25 mouse cellular contexts compared by ENCODE assay signal in genomic region chr1:57347487-57347886, GRCm38 (mm10).
"Had no signal": no experiment of that assay in that cellular context is flagged by ENCODE, and none has a peak within 500 bp of the region (broad histone marks: within the 10 kb centered on the region; RNA-seq: fewer than 3 reads in every experiment).

No protein-coding gene starts in this region.

- H3K9me3 ChIP-seq: heart, embryonic 10.5 days; heart, embryonic 12.5 days; hindbrain, embryonic 10.5 days; hindbrain, embryonic 12.5 days; intestine, embryonic 15.5 days; liver, embryonic 13.5 days had no signal

- DNase-seq: gastrocnemius, adult 2 months; gastrocnemius, postnatal 10 days; gastrocnemius, postnatal 25 days; heart, adult 18-20 months; heart, postnatal 10 days; heart, postnatal 4 days; kidney, adult 18-20 months; kidney, adult 8-10 months; kidney, postnatal 10 days; kidney, postnatal 25 days; kidney, postnatal 4 days; liver; liver, embryonic 13.5 days had no signal

- ATAC-seq: hindbrain, embryonic 16.5 days; inflammation-experienced regulatory T-cells, adult 6 months; intestine, embryonic 15.5 days; intestine, postnatal 0 days had no signal

- H3K27me3 ChIP-seq: heart, embryonic 12.5 days; hindbrain, embryonic 12.5 days; intestine, embryonic 15.5 days; liver, embryonic 13.5 days had no signal

- H3K9ac ChIP-seq: heart, embryonic 12.5 days; hindbrain, embryonic 12.5 days; hindbrain, embryonic 14.5 days; intestine, embryonic 15.5 days; liver, embryonic 13.5 days had no signal

- H3K4me3 ChIP-seq: gastrocnemius, adult 2 months; heart, embryonic 10.5 days; heart, embryonic 12.5 days; hindbrain, embryonic 10.5 days; hindbrain, embryonic 12.5 days; intestine, embryonic 15.5 days; layer of hippocampus, adult 2 months; left cerebral cortex, adult 2 months; liver, embryonic 13.5 days had no signal

- H3K4me2 ChIP-seq: heart, embryonic 12.5 days; hindbrain, embryonic 12.5 days; hindbrain, embryonic 14.5 days; intestine, embryonic 15.5 days; liver, embryonic 11.5 days; liver, embryonic 13.5 days had no signal

- H3K27ac ChIP-seq: gastrocnemius, adult 2 months; heart, embryonic 10.5 days; hindbrain, embryonic 10.5 days; hindbrain, embryonic 12.5 days; hindbrain, embryonic 14.5 days; intestine, embryonic 15.5 days; layer of hippocampus, adult 2 months; left cerebral cortex, adult 2 months; liver, embryonic 13.5 days had no signal

- H3K36me3 ChIP-seq: heart, embryonic 10.5 days; heart, embryonic 12.5 days; hindbrain, embryonic 10.5 days; hindbrain, embryonic 12.5 days; intestine, embryonic 15.5 days; liver, embryonic 13.5 days had no signal

- H3K4me1 ChIP-seq: heart, embryonic 12.5 days; hindbrain, embryonic 12.5 days; intestine, embryonic 15.5 days; liver, embryonic 13.5 days had no signal
